10 mouse cellular contexts compared by ENCODE assay signal in the genomic region with DNA sequence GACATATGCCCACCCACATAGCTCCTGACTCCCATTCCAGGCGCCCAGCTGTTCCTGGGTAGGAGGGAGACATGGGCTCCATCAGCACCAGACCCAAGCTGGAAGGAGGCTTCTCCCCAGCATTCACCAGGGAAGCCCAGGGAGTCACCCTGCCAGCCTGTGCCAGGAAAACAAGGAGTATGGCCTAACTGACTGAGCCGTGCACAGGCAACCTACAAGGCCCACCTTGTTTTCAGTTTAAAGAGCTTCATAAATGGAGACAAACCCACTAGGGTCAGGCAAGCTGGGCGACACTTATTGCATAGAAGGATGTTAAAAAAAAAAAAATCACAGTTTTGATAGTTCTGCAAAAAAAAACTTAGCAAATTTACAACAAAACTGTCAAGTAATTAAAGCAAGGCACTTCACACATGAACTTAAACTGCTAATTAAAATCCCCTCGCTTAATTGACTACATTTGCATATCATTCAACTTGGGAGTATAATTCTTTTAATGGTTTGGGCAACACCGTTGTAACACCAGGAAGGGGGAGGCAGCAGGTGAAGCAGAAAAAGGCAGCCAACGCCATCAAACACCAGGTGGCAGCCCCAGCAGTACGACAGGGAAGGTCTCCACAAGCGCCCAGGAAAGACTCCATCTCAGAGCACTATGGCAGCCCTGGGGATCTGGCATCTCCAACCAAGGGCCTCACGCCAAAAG. TPM values are rescaled to one million over a fixed set of nuclear protein-coding genes. Genes with fewer than 3 reads are reported as not detected.
DNase-seq lines count a peak whose midpoint lies in the region; ATAC-seq and TF ChIP-seq lines count a peak whose summit lies in the region.
"Had no signal": no experiment of that assay in that cellular context is flagged by ENCODE, and none has a peak within 500 bp of the region (broad histone marks: within the 10 kb centered on the region; RNA-seq: fewer than 3 reads in every experiment).

No protein-coding gene starts in this region.

- no peak overlapping the region for H3K4me3 ChIP-seq in lung, postnatal 0 days (ENCODE audit: low read depth, low read length)
- no peak overlapping the region for H3K4me3 ChIP-seq in lung, adult 2 months (replicated peaks; ENCODE audit: extremely low read depth, low read depth, low read length)
- H3K4me3 ChIP-seq in forebrain, embryonic 15.5 days: no peak overlapping the region
- H3K4me3 ChIP-seq in limb, embryonic 15.5 days: no peak overlapping the region
- no peak overlapping the region for H3K4me3 ChIP-seq in thymus, adult 2 months (ENCODE audit: control insufficient read depth, insufficient read depth, low read length)

- no peak for DNase-seq in lung, postnatal 0 days (ENCODE audit: low spot score)
- no peak for DNase-seq in lung, adult 2 months
- DNase-seq in cerebellum, adult 18-20 months: peak; percentile 72 to 74
- DNase-seq in right cerebral cortex, postnatal 14 days: no peak
- no peak for DNase-seq in urinary bladder, postnatal 10 days (ENCODE audit: low spot score)
- DNase-seq in thymus, adult 2 months: no peak
- DNase-seq: adrenal gland, postnatal 14 days had no signal

- no peak for TF ChIP-seq POLR2A in lung, adult 2 months (IDR thresholded peaks at IDR 0.05; ENCODE audit: borderline replicate concordance, extremely low read depth, low read depth, low read length)
- TF ChIP-seq POLR2A in thymus, adult 2 months (IDR thresholded peaks at IDR 0.05; ENCODE audit: control insufficient read depth, extremely low read depth, insufficient read depth, low read length, poor library complexity): no peak

- no peak overlapping the region for H3K4me2 ChIP-seq in lung, postnatal 0 days (replicated peaks; ENCODE audit: low read depth, low read length)
- H3K4me2 ChIP-seq in forebrain, embryonic 15.5 days (replicated peaks): peak overlapping the region; percentile 31
- H3K4me2 ChIP-seq in limb, embryonic 15.5 days: no peak overlapping the region; the same call in 1 of the 2 replicates

- H3K27me3 ChIP-seq in lung, postnatal 0 days (replicated peaks; ENCODE audit: insufficient read depth, low read length): no peaks in the 10 kb centered on the region
- H3K27me3 ChIP-seq in forebrain, embryonic 15.5 days: no peaks in the 10 kb centered on the region
- no peaks in the 10 kb centered on the region for H3K27me3 ChIP-seq in limb, embryonic 15.5 days
- no peaks in the 10 kb centered on the region for H3K27me3 ChIP-seq in thymus, adult 2 months (ENCODE audit: control insufficient read depth, insufficient read depth, low read length)

- WGBS in lung, postnatal 0 days: 61% methylated on average over 9 of the region's 9 CpGs
- WGBS in lung, adult 2 months: 51% methylated on average over 9 of the region's 9 CpGs
- 16% methylated on average over 9 of the region's 9 CpGs for WGBS in forebrain, embryonic 15.5 days
- 45% methylated on average over 9 of the region's 9 CpGs for WGBS in limb, embryonic 15.5 days
- WGBS in thymus, adult 2 months: 62% methylated on average over 9 of the region's 9 CpGs

- H3K4me1 ChIP-seq in lung, postnatal 0 days (ENCODE audit: insufficient read depth, low read depth, low read length): peaks cover 55% of the 10 kb centered on the region
- H3K4me1 ChIP-seq in lung, adult 2 months (ENCODE audit: control insufficient read depth, insufficient read depth, low read length): peaks cover 75% of the 10 kb centered on the region
- peaks cover 79% of the 10 kb centered on the region for H3K4me1 ChIP-seq in forebrain, embryonic 15.5 days
- H3K4me1 ChIP-seq in limb, embryonic 15.5 days: peaks cover 84% of the 10 kb centered on the region
- peaks cover 73% of the 10 kb centered on the region for H3K4me1 ChIP-seq in thymus, adult 2 months (replicated peaks; ENCODE audit: control insufficient read depth, insufficient read depth, low read length)

- no peak overlapping the region for H3K27ac ChIP-seq in lung, postnatal 0 days (ENCODE audit: low read length)
- peak overlapping the region; percentile 62 for H3K27ac ChIP-seq in forebrain, embryonic 15.5 days (replicated peaks)
- H3K27ac ChIP-seq in limb, embryonic 15.5 days: 0 out of 2 replicates have a peak overlapping the region, but pooled peaks have one; percentile 11
- H3K27ac ChIP-seq in thymus, adult 2 months (ENCODE audit: control insufficient read depth, insufficient read depth, low read length): no peak overlapping the region
- H3K27ac ChIP-seq: macrophage had no signal

- no peak for TF ChIP-seq EP300 in lung, postnatal 0 days (IDR thresholded peaks at IDR 0.05)

- H3K9ac ChIP-seq in lung, postnatal 0 days (replicated peaks; ENCODE audit: low read depth): no peak overlapping the region
- H3K9ac ChIP-seq in forebrain, embryonic 15.5 days (replicated peaks): no peak overlapping the region
- H3K9ac ChIP-seq in limb, embryonic 15.5 days: no peak overlapping the region

- peak; percentile 38 for TF ChIP-seq CTCF in lung, postnatal 0 days (IDR thresholded peaks at IDR 0.05)
- no peak for TF ChIP-seq CTCF in lung, adult 2 months (IDR thresholded peaks at IDR 0.05; ENCODE audit: insufficient read depth, low read length)
- TF ChIP-seq CTCF in thymus, adult 2 months (IDR thresholded peaks at IDR 0.05; ENCODE audit: borderline replicate concordance, control insufficient read depth, extremely low read depth, insufficient read depth, low read length, poor library complexity): no peak

- no peak for ATAC-seq in lung, postnatal 0 days
- ATAC-seq in forebrain, embryonic 15.5 days (replicated peaks): peak; percentile 79
- ATAC-seq in limb, embryonic 15.5 days (ENCODE audit: insufficient number of reproducible peaks, low FRiP score, low TSS enrichment, low read depth): no peak

- H3K9me3 ChIP-seq in lung, postnatal 0 days (ENCODE audit: low read length): no peaks in the 10 kb centered on the region
- H3K9me3 ChIP-seq in forebrain, embryonic 15.5 days: no peaks in the 10 kb centered on the region
- no peaks in the 10 kb centered on the region for H3K9me3 ChIP-seq in limb, embryonic 15.5 days

- no peaks in the 10 kb centered on the region for H3K36me3 ChIP-seq in lung, postnatal 0 days (ENCODE audit: insufficient read depth, low read length)
- no peaks in the 10 kb centered on the region for H3K36me3 ChIP-seq in forebrain, embryonic 15.5 days
- peaks cover 25% of the 10 kb centered on the region for H3K36me3 ChIP-seq in limb, embryonic 15.5 days
- no peaks in the 10 kb centered on the region for H3K36me3 ChIP-seq in thymus, adult 2 months (ENCODE audit: control insufficient read depth, insufficient read depth, low read length)

RNA-seq across cellular contexts. Expression of a gene that starts 9.2 kb away (rescaled TPM):
- 22.6 and 23.2 TPM in 2 replicates for polyA plus RNA-seq in lung, postnatal 0 days (2015; fragmentation: Nextera tagmentation; extraction: Ambion mirVana)
- polyA plus RNA-seq in lung, adult 2 months (2012; rRNA removed): 105 and 115 TPM in 2 replicates
- 14.3 TPM in 2 replicates for polyA plus RNA-seq in forebrain, embryonic 15.5 days (2015; fragmentation: Nextera tagmentation; extraction: Ambion mirVana)
- polyA plus RNA-seq in limb, embryonic 15.5 days (2015; fragmentation: Nextera tagmentation; extraction: Ambion mirVana): 25.2 and 26.8 TPM in 2 replicates
- 70.5 and 79.5 TPM in 2 replicates for polyA plus RNA-seq in thymus, adult 2 months (2012; rRNA removed)

RNA-seq across cellular contexts. Expression of a gene that starts 36.4 kb away (rescaled TPM):
- polyA plus RNA-seq in lung, postnatal 0 days (2015; fragmentation: Nextera tagmentation; extraction: Ambion mirVana): 61.4 and 66.6 TPM in 2 replicates
- 56.7 and 59.3 TPM in 2 replicates for polyA plus RNA-seq in lung, adult 2 months (2012; rRNA removed)
- polyA plus RNA-seq in forebrain, embryonic 15.5 days (2015; fragmentation: Nextera tagmentation; extraction: Ambion mirVana): 88.2 and 89.3 TPM in 2 replicates
- polyA plus RNA-seq in limb, embryonic 15.5 days (2015; fragmentation: Nextera tagmentation; extraction: Ambion mirVana): 74.0 and 76.2 TPM in 2 replicates
- 85.7 and 91.3 TPM in 2 replicates for polyA plus RNA-seq in thymus, adult 2 months (2012; rRNA removed)

Comparison
In these comparisons a context has a peak if more than half of its experiments do, and no peak if none do; other contexts are left out.
1. DNase-seq: peak in cerebellum, adult 18-20 months (2 of 2); none in lung, postnatal 0 days (single experiment), lung, adult 2 months (single experiment), right cerebral cortex, postnatal 14 days (single experiment), urinary bladder, postnatal 10 days (single experiment) and thymus, adult 2 months (single experiment).
2. H3K27ac ChIP-seq: peak in forebrain, embryonic 15.5 days (single experiment) and limb, embryonic 15.5 days (single experiment); none in lung, postnatal 0 days (single experiment) and thymus, adult 2 months (single experiment).